Mouse (Mus musculus) lung, embryonic 14.5 days (tissue): ENCODE results near the gene Trim47. TPM values are rescaled to one million over a fixed set of nuclear protein-coding genes. Genes with fewer than 3 reads are reported as not detected.
A peak's percentile ranks its signal among the peaks of the same experiment; 100 is the strongest.

Source experiments
- ATAC-seq: fragments of 200-750 bp; cut with Nextera tagmentation; 2 replicates; pipeline ENCODE4 v1.8.0; 2017; ENCODE audit warnings: mild to moderate bottlenecking, moderate TSS enrichment, moderate library complexity; ENCODE audit not compliant: insufficient read depth
- DNase-seq: peaks from one replicate; pipeline ENCODE4 v3.0.0-alpha.2; 2015
- H3K27ac ChIP-seq: fragments of 300-500 bp; sonication (generic); 2 replicates; pipeline ENCODE4 v1.5.1; 2014; ENCODE audit warnings: low read depth, mild to moderate bottlenecking, moderate library complexity
- H3K27me3 ChIP-seq: fragments of 300-500 bp; sonication (generic); 2 replicates; pipeline ENCODE4 v1.6.1; 2014; ENCODE audit warnings: low read length, control low read depth; ENCODE audit not compliant: insufficient read depth
- H3K36me3 ChIP-seq: fragments of 300-500 bp; sonication (generic); 2 replicates; pipeline ENCODE4 v1.6.1; 2014; ENCODE audit warnings: control low read depth; ENCODE audit not compliant: insufficient read depth
- H3K4me1 ChIP-seq: fragments of 300-500 bp; sonication (generic); 2 replicates; pipeline ENCODE4 v1.6.1; 2014; ENCODE audit warnings: antibody characterized with exemption, control low read depth; ENCODE audit not compliant: insufficient read depth
- H3K4me2 ChIP-seq: fragments of 300-500 bp; sonication (generic); 2 replicates; pipeline ENCODE4 v1.6.1; 2014; ENCODE audit warnings: mild to moderate bottlenecking
- H3K4me3 ChIP-seq: fragments of 300-500 bp; sonication (generic); 2 replicates; pipeline ENCODE4 v1.5.1; 2014; ENCODE audit warnings: low read depth, low read length
- H3K9ac ChIP-seq: fragments of 300-500 bp; sonication (generic); 2 replicates; pipeline ENCODE4 v1.6.1; 2014
- H3K9me3 ChIP-seq: fragments of 300-500 bp; sonication (generic); 2 replicates; pipeline ENCODE4 v1.6.1; 2016; ENCODE audit warnings: low read depth, low read length, control low read depth
- CTCF ChIP-seq: IDR thresholded peaks from 2 replicates; pipeline ENCODE4 v1.5.1; 2016; ENCODE audit warnings: antibody characterized with exemption, low read depth
- WGBS: fragments of 180-500 bp; shearing (Covaris S2); extraction: QIAGEN DNeasy Blood & Tissue Kit; methylation state at CpG from one replicate; pipeline ENCODE4 v1.1.7; 2014; 5-methylcytosine and 5-hydroxymethylcytosine counted together
- polyA plus RNA-seq: library from polyadenylated mRNA; unstranded; fragments of >200 nt; fragmentation: Nextera tagmentation; extraction: Ambion mirVana; gene quantifications from 2 replicates; pipeline ENCODE4 v1.2.1, GENCODE M21; 2014

Trim47 gene
- polyA plus RNA-seq, 1 experiment from 2014 or later = 12.7 TPM

- H3K4me1 ChIP-seq = no peaks in the 10 kb centered on the region
- H3K9me3 ChIP-seq = no peaks in the 10 kb centered on the region
- ATAC-seq (no peak), DNase-seq (no peak)
- 1% methylated on average over 20 of the region's 20 CpGs for WGBS
- H3K9ac ChIP-seq = peak overlapping the region; percentile 78
- peak overlapping the region; percentile 79 for H3K4me2 ChIP-seq
- no peak for TF ChIP-seq CTCF
- peaks cover 44% of the 10 kb centered on the region for H3K36me3 ChIP-seq
- H3K27ac ChIP-seq = peak overlapping the region; percentile 72
- peak overlapping the region; percentile 92 for H3K4me3 ChIP-seq
- no peaks in the 10 kb centered on the region for H3K27me3 ChIP-seq
Measured at GRCm38 (mm10) chr11:116138096-116138467, 11.1 kb upstream of the Trim47 start.

GRCm38 (mm10) chr11:116134171-116134570 is 7.2 kb upstream of the Trim47 start:
- Histone ChIP-seq H3K9ac (no peak overlapping the region), H3K4me1 (peaks cover 4% of the 10 kb centered on the region)

GRCm38 (mm10) chr11:116133497-116133896 is 6.5 kb upstream of the Trim47 start:
- DNase-seq (no peak), ATAC-seq (no peak)
- no peak overlapping the region for H3K4me3 ChIP-seq
- H3K27me3 ChIP-seq = no peaks in the 10 kb centered on the region
- no peak overlapping the region for H3K4me2 ChIP-seq
- peaks cover 4% of the 10 kb centered on the region for H3K4me1 ChIP-seq
- H3K27ac ChIP-seq = no peak overlapping the region
- peaks cover 47% of the 10 kb centered on the region for H3K36me3 ChIP-seq
- no peak overlapping the region for H3K9ac ChIP-seq
- no peaks in the 10 kb centered on the region for H3K9me3 ChIP-seq
- WGBS = 72% methylated on average over 5 of the region's 5 CpGs
- TF ChIP-seq CTCF = no peak

More at GRCm38 (mm10) chr11:116134171-116134570, 7.2 kb upstream of the Trim47 start:
- TF ChIP-seq CTCF = no peak
- Histone ChIP-seq H3K4me2 (no peak overlapping the region), H3K9me3 (no peaks in the 10 kb centered on the region), H3K4me3 (no peak overlapping the region), H3K27ac (no peak overlapping the region), H3K36me3 (peaks cover 47% of the 10 kb centered on the region), H3K27me3 (no peaks in the 10 kb centered on the region)
- no peak for DNase-seq
- ATAC-seq = no peak
- 80% methylated on average over 10 of the region's 10 CpGs for WGBS

GRCm38 (mm10) chr11:116132366-116133333 is 5.6 kb upstream of the Trim47 start:
- Histone ChIP-seq H3K27ac (no peak overlapping the region), H3K27me3 (no peaks in the 10 kb centered on the region), H3K9ac (no peak overlapping the region), H3K36me3 (peaks cover 47% of the 10 kb centered on the region), H3K4me1 (peaks cover 7% of the 10 kb centered on the region), H3K4me2 (no peak overlapping the region), H3K4me3 (no peak overlapping the region), H3K9me3 (no peaks in the 10 kb centered on the region)
- no peak for DNase-seq
- peak; percentile 36 for TF ChIP-seq CTCF
- ATAC-seq = no peak
- 77% methylated on average over 16 of the region's 16 CpGs for WGBS

- no peak for ATAC-seq
- Histone ChIP-seq H3K4me1 (peaks cover 11% of the 10 kb centered on the region), H3K4me2 (peak overlapping the region; percentile 79), H3K9ac (peak overlapping the region; percentile 76), H3K36me3 (peaks cover 48% of the 10 kb centered on the region), H3K27me3 (no peaks in the 10 kb centered on the region), H3K27ac (peak overlapping the region; percentile 95), H3K9me3 (no peaks in the 10 kb centered on the region), H3K4me3 (peak overlapping the region; percentile 60)
- TF ChIP-seq CTCF = no peak
- no peak for DNase-seq
- WGBS = 77% methylated on average over 15 of the region's 15 CpGs
Measured at GRCm38 (mm10) chr11:116131349-116132170, 4.5 kb upstream of the Trim47 start.

- Histone ChIP-seq H3K9me3 (no peaks in the 10 kb centered on the region), H3K36me3 (peaks cover 50% of the 10 kb centered on the region), H3K9ac (peak within 1 kb of the TSS; percentile 76), H3K27ac (peak within 1 kb of the TSS; percentile 95), H3K4me1 (peaks cover 11% of the 10 kb centered on the region), H3K4me3 (peak within 1 kb of the TSS; percentile 60), H3K4me2 (peak within 1 kb of the TSS; percentile 79), H3K27me3 (no peaks in the 10 kb centered on the region)
- DNase-seq (peak; percentile 95), ATAC-seq (peak; percentile 84)
- WGBS = under 1% methylated on average over 66 of the region's 69 CpGs
- TF ChIP-seq CTCF = peak; percentile 79
Measured at GRCm38 (mm10) chr11:116130488-116131205, 3.6 kb upstream of the Trim47 start, which contains the start of gene Trim65. Trim65 (minus strand) TSS chr11:116131128.
